Mouse (Mus musculus): ENCODE measurements around the gene Sim2. TPM values are rescaled to one million over a fixed set of nuclear protein-coding genes. Genes with fewer than 3 reads are reported as not detected.

Sim2 gene
- not detected for polyA plus RNA-seq (2014; fragmentation: Illumina TruSeq; extraction: RNeasy Lipid Tissue Mini Kit (QIAGEN cat#74804); ENCODE audit: low read depth, low replicate concordance)

GRCm38 (mm10) chr16:94084711-94085602 is at the start of gene Sim2:
Sim2 (plus strand) TSS chr16:94084931.

Other genes starting within 250 kb of the Sim2 start
- gene Chaf1b, start 201.0 kb upstream of the Sim2 start, polyA plus RNA-seq (2014; fragmentation: Illumina TruSeq; extraction: RNeasy Lipid Tissue Mini Kit (QIAGEN cat#74804); ENCODE audit: low read depth, low replicate concordance), result 6.4 TPM
- not detected for gene Cldn14, start 76.1 kb upstream of the Sim2 start, polyA plus RNA-seq (2014; fragmentation: Illumina TruSeq; extraction: RNeasy Lipid Tissue Mini Kit (QIAGEN cat#74804); ENCODE audit: low read depth, low replicate concordance)
- 3.4 TPM for gene Hlcs, start 228.6 kb downstream of the Sim2 start, polyA plus RNA-seq (2014; fragmentation: Illumina TruSeq; extraction: RNeasy Lipid Tissue Mini Kit (QIAGEN cat#74804); ENCODE audit: low read depth, low replicate concordance)
- not detected for gene Ripply3, start 243.5 kb downstream of the Sim2 start, polyA plus RNA-seq (2014; fragmentation: Illumina TruSeq; extraction: RNeasy Lipid Tissue Mini Kit (QIAGEN cat#74804); ENCODE audit: low read depth, low replicate concordance)

Data from testis, adult 10 weeks (tissue).